Mouse (Mus musculus) forebrain, embryonic 11.5 days (tissue): ENCODE results near the gene Recql5. TPM values are rescaled to one million over a fixed set of nuclear protein-coding genes. Genes with fewer than 3 reads are reported as not detected.
A peak's percentile ranks its signal among the peaks of the same experiment; 100 is the strongest.

ENCODE experiments used
- ATAC-seq: fragments of 200-750 bp; cut with Nextera tagmentation; replicated peaks from 2 replicates; pipeline ENCODE4 v1.8.0; 2017; ENCODE audit warnings: moderate TSS enrichment; ENCODE audit not compliant: low FRiP score
- DNase-seq: peaks from one replicate; pipeline ENCODE4 v3.0.0-alpha.2; 2017; ENCODE audit warnings: low spot score
- H3K27ac ChIP-seq: fragments of 300-500 bp; sonication (generic); 2 replicates; pipeline ENCODE4 v1.5.1; 2014; ENCODE audit warnings: low read depth, low read length
- H3K27me3 ChIP-seq: fragments of 300-500 bp; sonication (generic); 2 replicates; pipeline ENCODE4 v1.6.1; 2014; ENCODE audit warnings: mild to moderate bottlenecking, low read length, mixed read lengths; ENCODE audit not compliant: control insufficient read depth, insufficient read depth
- H3K36me3 ChIP-seq: fragments of 300-500 bp; sonication (generic); 2 replicates; pipeline ENCODE4 v1.6.1; 2014; ENCODE audit warnings: mild to moderate bottlenecking, low read length, moderate library complexity, mixed read lengths; ENCODE audit not compliant: control insufficient read depth, insufficient read depth
- H3K4me1 ChIP-seq: fragments of 300-500 bp; sonication (generic); replicated peaks from 2 replicates; pipeline ENCODE4 v1.6.1; 2014; ENCODE audit warnings: low read length, mixed read lengths; ENCODE audit not compliant: control insufficient read depth, insufficient read depth
- H3K4me2 ChIP-seq: fragments of 300-500 bp; sonication (generic); 2 replicates; pipeline ENCODE4 v1.6.1; 2014; ENCODE audit warnings: low read depth, mild to moderate bottlenecking, low read length, moderate library complexity, mixed read lengths; ENCODE audit not compliant: severe bottlenecking
- H3K4me3 ChIP-seq: fragments of 300-500 bp; sonication (generic); 2 replicates; pipeline ENCODE4 v1.5.1; 2014; ENCODE audit warnings: low read depth, low read length
- H3K9ac ChIP-seq: fragments of 300-500 bp; sonication (generic); 2 replicates; pipeline ENCODE4 v1.6.1; 2014; ENCODE audit warnings: low read length
- H3K9me3 ChIP-seq: fragments of 300-500 bp; sonication (generic); 2 replicates; pipeline ENCODE4 v1.6.1; 2016; ENCODE audit warnings: low read length, mixed read lengths; ENCODE audit not compliant: control insufficient read depth
- WGBS: fragments of 180-500 bp; shearing (Covaris S2); extraction: QIAGEN DNeasy Blood & Tissue Kit; methylation state at CpG from one replicate; pipeline ENCODE4 v1.1.7; 2014; 5-methylcytosine and 5-hydroxymethylcytosine counted together
- polyA plus RNA-seq: library from polyadenylated mRNA; unstranded; fragments of >200 nt; fragmentation: Nextera tagmentation; extraction: Ambion mirVana; gene quantifications from 2 replicates; pipeline ENCODE4 v1.2.1, GENCODE M21; 2014

Recql5 gene
- polyA plus RNA-seq, 1 experiment from 2014 or later = 28.3 TPM

DNA sequence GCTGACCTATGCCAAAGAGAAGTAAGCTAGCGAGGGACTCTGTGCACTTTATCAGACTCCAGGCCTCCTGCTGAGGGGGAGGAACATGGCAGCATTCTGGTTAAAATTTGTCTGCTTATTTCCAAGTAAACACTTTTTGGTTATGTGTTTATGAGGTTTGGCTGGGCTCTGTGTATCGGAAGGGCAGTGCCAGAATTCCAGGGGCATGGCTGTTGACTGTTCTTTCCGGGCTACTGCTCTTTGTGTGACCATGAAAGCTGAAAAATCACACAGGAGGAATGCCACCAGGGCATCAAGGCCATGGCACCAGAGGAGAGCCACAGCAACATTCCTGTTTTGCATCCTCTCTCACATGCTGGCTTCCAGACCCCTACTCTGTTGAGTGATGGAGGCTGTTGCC is 27.2 kb downstream of the Recql5 start:
- ATAC-seq (no peak), DNase-seq (no peak)
- H3K4me3 ChIP-seq = no peak overlapping the region
- WGBS = 85% methylated on average over 3 of the region's 3 CpGs
- no peaks in the 10 kb centered on the region for H3K9me3 ChIP-seq
- H3K27ac ChIP-seq = no peak overlapping the region
- no peaks in the 10 kb centered on the region for H3K27me3 ChIP-seq
- no peaks in the 10 kb centered on the region for H3K36me3 ChIP-seq
- no peak overlapping the region for H3K9ac ChIP-seq
- no peak overlapping the region for H3K4me2 ChIP-seq
- no peaks in the 10 kb centered on the region for H3K4me1 ChIP-seq

- WGBS = 55% methylated on average over 16 of the region's 16 CpGs
These were observed 28.1 kb downstream of the Recql5 start for GRCm38 (mm10) chr11:115904956-115905790.

DNA sequence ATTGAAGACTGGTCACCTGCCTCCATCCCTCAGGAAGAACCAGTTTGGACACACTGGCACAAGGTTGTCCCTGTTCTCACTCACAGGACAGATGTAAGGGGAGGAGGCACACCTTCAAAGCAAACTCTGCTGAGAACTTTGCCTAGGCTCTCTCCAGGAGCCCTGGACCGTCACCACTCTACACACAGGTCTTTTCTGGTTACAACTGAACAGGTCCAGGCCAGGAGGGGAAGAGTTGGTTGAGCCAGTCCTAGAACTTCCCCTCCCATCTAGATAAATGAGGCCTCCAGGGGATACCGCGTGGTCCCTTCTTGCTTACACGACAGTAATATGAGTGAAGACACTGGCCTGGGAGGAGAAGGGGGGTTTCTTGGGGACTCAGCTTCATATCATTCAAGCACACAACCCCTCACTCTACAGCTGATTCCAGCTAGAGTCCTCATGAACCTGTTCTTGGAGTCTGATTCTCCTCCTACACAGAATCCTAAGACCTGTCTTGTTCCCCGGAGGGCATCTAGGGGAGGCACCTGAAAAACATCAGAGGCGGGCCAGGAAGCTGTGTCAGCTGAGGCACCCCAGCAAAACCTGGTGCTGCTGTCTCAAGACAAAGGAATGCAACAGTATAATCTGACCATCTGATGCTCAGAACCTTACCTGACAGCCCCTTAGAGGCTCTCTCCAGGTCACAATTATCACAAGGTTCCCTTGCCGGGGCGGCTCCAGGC is 28.9 kb downstream of the Recql5 start:
- Histone ChIP-seq H3K9me3 (no peaks in the 10 kb centered on the region), H3K27me3 (no peaks in the 10 kb centered on the region), H3K4me2 (no peak overlapping the region), H3K4me1 (peaks cover 10% of the 10 kb centered on the region; the same call in 1 of the 2 replicates), H3K36me3 (no peaks in the 10 kb centered on the region), H3K9ac (no peak overlapping the region), H3K27ac (no peak overlapping the region), H3K4me3 (no peak overlapping the region)
- DNase-seq (no peak), ATAC-seq (no peak)
- 88% methylated on average over 8 of the region's 8 CpGs for WGBS

More at GRCm38 (mm10) chr11:115904956-115905790, 28.1 kb downstream of the Recql5 start:
- Histone ChIP-seq H3K4me3 (no peak overlapping the region), H3K4me2 (no peak overlapping the region), H3K27me3 (no peaks in the 10 kb centered on the region), H3K9ac (no peak overlapping the region), H3K36me3 (no peaks in the 10 kb centered on the region), H3K4me1 (peaks cover 5% of the 10 kb centered on the region; the same call in 1 of the 2 replicates), H3K9me3 (no peaks in the 10 kb centered on the region), H3K27ac (no peak overlapping the region)
- ATAC-seq = no peak
- DNase-seq = no peak

DNA sequence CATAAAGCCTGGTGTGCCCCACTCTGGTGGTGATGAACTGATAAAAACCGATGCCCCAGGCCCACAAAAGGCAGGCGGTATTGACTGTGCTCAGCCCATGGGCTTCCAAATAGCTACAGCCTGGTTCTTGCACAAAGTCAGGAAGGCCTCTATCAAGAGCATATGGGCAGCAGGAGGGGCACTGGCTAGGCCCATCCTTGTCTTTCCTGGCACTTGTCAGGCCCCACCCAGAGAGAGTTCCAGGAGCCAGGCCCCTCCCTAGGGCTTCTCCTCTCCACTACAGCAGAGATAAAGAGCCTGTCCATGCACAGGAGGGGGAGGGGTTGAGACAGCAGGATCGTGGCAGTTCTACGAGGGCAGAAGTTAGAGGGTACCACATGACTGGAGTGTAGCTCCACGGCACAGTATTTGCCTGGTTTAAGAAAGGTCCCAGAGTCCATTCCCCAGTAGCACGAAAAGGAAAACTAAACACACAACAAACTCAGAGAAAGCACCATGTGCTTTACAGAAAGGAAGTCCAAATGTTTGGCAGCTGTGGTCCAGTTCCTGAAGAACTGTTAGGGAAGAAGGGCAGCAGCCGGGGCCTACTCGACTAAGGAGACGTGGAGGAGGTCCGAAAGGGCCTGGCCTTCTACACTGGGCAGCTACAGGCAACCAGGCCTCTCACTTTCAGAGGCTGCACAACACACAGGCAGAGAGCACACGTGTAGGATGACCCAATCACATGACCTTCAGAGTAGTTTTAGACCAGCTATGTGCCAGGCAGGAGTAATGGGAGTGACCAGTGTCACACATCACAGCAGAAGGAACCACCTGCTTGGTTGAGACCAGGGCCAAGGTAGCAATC is 29.7 kb downstream of the Recql5 start:
- H3K4me1 ChIP-seq = peaks cover 10% of the 10 kb centered on the region; the same call in 1 of the 2 replicates
- ATAC-seq (no peak), DNase-seq (peak; percentile 54)
- no peaks in the 10 kb centered on the region for H3K27me3 ChIP-seq
- H3K4me3 ChIP-seq = no peak overlapping the region
- H3K4me2 ChIP-seq = no peak overlapping the region
- H3K36me3 ChIP-seq = no peaks in the 10 kb centered on the region
- WGBS = 83% methylated on average over 11 of the region's 11 CpGs
- no peaks in the 10 kb centered on the region for H3K9me3 ChIP-seq
- H3K9ac ChIP-seq = no peak overlapping the region
- 0 out of 2 replicates have a peak overlapping the region, but pooled peaks have one; percentile 6 for H3K27ac ChIP-seq

GRCm38 (mm10) chr11:115902831-115903230 is 30.4 kb downstream of the Recql5 start:
- H3K4me3 ChIP-seq = no peak overlapping the region
- no peak overlapping the region for H3K9ac ChIP-seq
- no peak overlapping the region for H3K4me2 ChIP-seq
- DNase-seq = no peak
- no peaks in the 10 kb centered on the region for H3K9me3 ChIP-seq
- 0 out of 2 replicates have a peak overlapping the region, but pooled peaks have one; percentile 6 for H3K27ac ChIP-seq
- H3K4me1 ChIP-seq = peaks cover 10% of the 10 kb centered on the region; the same call in 1 of the 2 replicates
- no peaks in the 10 kb centered on the region for H3K27me3 ChIP-seq
- no peak for ATAC-seq
- no peaks in the 10 kb centered on the region for H3K36me3 ChIP-seq
- WGBS = 93% methylated on average over 1 of the region's 1 CpGs

DNA sequence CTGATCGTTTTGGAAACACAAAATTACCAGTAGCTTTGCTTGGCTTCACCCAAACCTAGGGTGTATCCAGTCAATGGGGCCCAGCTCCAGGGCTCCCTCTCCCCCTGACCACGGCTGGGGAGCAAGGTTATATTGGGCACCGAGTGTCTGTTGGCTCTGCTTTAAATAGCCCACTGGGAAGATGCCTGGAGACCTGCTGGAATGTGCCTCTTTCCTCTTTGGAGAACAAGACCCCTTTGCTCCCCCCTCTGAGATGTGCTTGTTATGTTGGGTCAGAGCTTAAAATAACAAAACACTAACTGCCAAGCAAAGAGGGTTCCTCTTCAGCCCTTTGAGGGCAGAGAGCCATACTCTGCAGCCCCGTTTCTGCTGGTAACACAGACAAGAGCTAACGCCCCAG is 31.1 kb downstream of the Recql5 start:
- no peak for DNase-seq
- Histone ChIP-seq H3K27me3 (no peaks in the 10 kb centered on the region), H3K4me3 (no peak overlapping the region), H3K4me1 (peaks cover 10% of the 10 kb centered on the region; the same call in 1 of the 2 replicates), H3K4me2 (no peak overlapping the region), H3K9me3 (no peaks in the 10 kb centered on the region), H3K9ac (no peak overlapping the region), H3K27ac (peak overlapping the region; percentile 39), H3K36me3 (no peaks in the 10 kb centered on the region)
- WGBS = 90% methylated on average over 5 of the region's 5 CpGs
- no peak for ATAC-seq

DNA sequence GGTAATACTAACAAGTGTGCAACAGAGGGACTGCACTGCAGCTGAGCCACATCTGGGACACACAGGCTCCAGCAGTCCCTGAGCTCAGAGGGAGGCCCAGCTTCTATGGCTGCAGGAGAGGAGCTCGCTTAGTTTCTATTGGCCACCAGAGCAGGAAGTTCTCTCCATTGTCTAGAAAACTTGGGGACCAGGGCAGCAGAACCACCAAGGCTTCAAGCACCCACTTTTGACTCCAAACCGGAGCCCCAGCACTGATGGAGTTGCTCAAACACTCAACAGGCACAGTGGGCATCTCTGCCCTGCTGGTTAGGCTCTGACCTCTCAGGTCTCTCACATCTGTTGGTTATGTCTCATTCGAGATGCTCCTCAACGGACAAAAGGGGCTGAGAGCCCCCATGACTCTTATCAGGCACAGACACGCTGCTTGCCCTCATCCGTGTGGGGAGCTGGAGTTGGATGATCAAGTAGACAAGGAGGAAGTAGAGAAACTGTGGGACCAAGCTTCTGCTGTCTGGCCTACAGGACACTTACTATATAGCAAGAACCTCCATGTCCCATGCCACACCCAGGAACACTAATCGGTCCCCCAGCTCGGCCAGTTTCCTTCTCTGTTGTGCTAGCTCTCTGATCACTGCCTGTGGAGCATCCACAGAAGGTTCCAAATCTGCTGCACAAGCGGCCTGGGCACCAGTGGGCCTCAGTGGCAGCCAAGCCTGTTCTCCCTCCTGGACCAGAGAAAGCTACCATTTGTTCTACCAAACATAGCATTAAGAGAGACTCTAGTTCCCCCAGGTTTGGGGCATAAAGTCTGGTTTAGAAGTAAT is 31.7 kb downstream of the Recql5 start:
- H3K27me3 ChIP-seq = no peaks in the 10 kb centered on the region
- no peak overlapping the region for H3K9ac ChIP-seq
- DNase-seq = peak; percentile 46
- H3K4me3 ChIP-seq = no peak overlapping the region
- H3K4me2 ChIP-seq = 0 out of 2 replicates have a peak overlapping the region, but pooled peaks have one; percentile 2
- WGBS = 94% methylated on average over 9 of the region's 9 CpGs
- ATAC-seq = no peak
- peak overlapping the region; percentile 18; the same call in 1 of the 2 replicates for H3K27ac ChIP-seq
- H3K4me1 ChIP-seq = peaks cover 10% of the 10 kb centered on the region; the same call in 1 of the 2 replicates
- no peaks in the 10 kb centered on the region for H3K9me3 ChIP-seq
- H3K36me3 ChIP-seq = no peaks in the 10 kb centered on the region
